Mouse (Mus musculus) neutrophil, adult 5-6 weeks (primary cell): Measurements from ENCODE around the gene Olfr279. TPM values are rescaled to one million over a fixed set of nuclear protein-coding genes. Genes with fewer than 3 reads are reported as not detected.
"Not testable (repeated sequence)": the region's sequence is repeated elsewhere in the genome, so short reads cannot be mapped to it uniquely, and the experiment has no call there.

Experiments
- ATAC-seq: fragments of 151-379, 151-347 bp; 2 replicates; pipeline ENCODE4 v1.8.0; 2017; ENCODE audit warnings: mild to moderate bottlenecking, moderate TSS enrichment; ENCODE audit not compliant: insufficient number of reproducible peaks, poor library complexity, low FRiP score, severe bottlenecking; ENCODE audit errors: extremely low read depth
- total RNA-seq: library from RNA; stranded (forward); fragments of 200-1000 nt; gene quantifications from 2 replicates; pipeline ENCODE4 v1.2.3, GENCODE M21; 2017

Olfr279 gene
- total RNA-seq, 1 experiment from 2014 or later = not detected

GRCm38 (mm10) chr15:98509387-98509786, 17.2 kb downstream of the Olfr279 start:
- no peak for ATAC-seq

DNA sequence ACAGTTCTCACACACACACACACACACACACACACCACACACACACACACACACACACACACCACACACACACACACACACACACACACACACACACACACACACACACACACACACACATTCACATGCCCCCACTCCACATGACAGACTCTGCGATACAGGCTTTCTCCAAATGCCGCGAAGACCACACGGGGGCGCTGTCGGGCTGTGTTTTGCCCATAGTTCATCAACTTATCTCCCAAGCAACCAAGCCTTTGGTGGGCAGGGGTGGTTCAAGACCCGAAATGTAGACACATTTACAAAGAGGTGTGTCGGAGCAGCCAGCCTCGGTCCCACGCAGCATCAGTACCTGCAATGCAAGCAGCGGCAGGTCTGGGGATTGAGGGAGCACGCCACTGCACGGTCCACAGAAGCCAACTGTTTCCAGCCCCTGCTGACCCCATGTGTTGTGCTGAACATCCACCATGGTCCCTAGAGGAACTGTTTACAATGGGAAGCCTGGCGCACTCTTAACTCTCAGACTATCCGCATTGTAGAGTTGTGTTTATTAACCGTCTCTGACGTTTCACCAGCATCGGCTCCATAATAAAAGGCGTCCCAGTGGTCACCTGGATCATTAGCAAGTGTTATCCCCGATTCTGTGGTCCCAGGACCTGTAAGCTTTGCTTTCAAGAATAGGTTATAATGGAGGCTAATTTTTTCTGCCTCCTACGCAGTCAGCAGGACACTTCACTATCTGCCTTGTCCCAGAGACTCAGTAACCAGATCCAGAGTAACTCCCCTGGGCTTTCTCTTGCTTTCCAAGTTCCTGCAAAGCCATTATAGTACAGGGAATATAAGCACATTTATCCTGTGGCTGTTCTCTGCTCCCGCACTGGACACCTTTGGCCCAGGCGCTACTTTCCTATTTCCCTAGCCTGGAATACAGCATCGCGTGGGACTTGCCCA, 18.5 kb downstream of the Olfr279 start:
- peak; percentile 74 for ATAC-seq

GRCm38 (mm10) chr15:98511386-98511928, 19.3 kb downstream of the Olfr279 start:
- ATAC-seq = peak; percentile 52

GRCm38 (mm10) chr15:98512232-98512631, 20.0 kb downstream of the Olfr279 start:
- no peak for ATAC-seq

DNA sequence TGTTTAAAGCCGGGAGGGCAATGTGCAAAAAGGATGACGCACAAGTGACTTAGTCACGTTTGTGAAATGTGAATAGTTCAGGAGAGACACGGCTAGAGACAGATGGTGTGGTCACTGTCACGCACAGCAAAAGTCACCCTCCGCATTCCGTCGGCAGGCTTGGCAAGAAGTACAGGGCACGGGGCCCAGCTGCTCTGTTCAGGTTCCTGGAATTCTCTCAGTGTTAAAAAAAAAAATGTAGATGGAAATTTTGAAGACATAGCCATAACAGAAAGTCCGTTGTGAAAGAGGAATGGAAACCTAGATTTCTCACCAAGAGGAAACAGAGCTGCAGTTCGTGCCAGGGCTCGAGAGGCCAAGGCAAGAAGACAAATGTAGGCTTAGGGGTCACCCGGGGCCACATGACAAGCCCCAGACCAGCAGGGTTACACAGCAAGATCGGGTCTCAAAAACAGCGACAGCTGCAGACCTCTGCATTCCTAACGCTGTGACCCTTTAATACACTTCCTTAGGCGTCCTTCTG, 20.7 kb downstream of the Olfr279 start:
- no peak for ATAC-seq

GRCm38 (mm10) chr15:98513676-98514075, 21.5 kb downstream of the Olfr279 start:
- not testable (repeated sequence) for ATAC-seq

- ATAC-seq = peak; percentile 23; the same call in 1 of the 2 replicates
Observed at GRCm38 (mm10) chr15:98514146-98514545, 21.9 kb downstream of the Olfr279 start.

DNA sequence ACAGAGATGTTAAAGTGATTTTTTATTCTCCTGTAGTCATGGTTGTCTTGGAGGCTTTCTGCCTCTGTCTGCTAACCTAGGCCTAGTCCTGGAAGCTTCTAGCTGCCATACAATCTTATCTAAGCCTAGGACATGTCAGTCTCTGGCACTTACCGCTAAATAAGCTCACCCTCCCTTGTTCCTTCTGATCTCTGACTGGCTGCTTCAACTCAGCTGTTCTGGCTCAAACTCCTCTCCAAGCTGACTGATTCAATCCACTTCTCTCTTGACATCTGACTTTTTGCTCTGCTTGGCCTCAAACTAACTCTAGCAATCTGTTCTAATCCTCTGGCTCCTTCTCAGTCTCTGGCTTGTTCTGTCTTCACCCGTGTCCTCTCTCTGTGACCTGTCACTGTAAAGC, 22.6 kb downstream of the Olfr279 start:
- not testable (repeated sequence) for ATAC-seq

- ATAC-seq = peak; percentile 74
Observed at GRCm38 (mm10) chr15:98517380-98518355, 25.5 kb downstream of the Olfr279 start.

DNA sequence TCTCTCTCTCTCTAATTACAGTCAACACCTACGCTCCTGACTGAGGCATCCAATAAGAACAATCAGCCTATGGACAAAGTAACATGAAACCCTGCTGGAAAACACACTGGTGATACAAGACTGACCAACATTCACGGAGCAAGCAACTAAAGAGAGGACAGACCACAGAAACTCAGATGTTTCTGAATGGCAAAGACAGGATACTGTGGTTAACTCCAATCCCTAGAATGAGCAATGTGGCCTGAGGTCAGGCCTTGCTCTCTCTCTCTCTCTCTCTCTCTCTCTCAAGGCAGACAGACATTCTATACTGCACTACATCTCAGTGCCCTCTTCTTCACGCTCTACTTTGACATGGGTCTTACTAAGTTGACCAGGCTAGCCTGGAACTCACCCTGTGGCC, 29.0 kb downstream of the Olfr279 start:
- no peak for ATAC-seq

- ATAC-seq = no peak
Observed at GRCm38 (mm10) chr15:98526057-98526456, 33.9 kb downstream of the Olfr279 start.

DNA sequence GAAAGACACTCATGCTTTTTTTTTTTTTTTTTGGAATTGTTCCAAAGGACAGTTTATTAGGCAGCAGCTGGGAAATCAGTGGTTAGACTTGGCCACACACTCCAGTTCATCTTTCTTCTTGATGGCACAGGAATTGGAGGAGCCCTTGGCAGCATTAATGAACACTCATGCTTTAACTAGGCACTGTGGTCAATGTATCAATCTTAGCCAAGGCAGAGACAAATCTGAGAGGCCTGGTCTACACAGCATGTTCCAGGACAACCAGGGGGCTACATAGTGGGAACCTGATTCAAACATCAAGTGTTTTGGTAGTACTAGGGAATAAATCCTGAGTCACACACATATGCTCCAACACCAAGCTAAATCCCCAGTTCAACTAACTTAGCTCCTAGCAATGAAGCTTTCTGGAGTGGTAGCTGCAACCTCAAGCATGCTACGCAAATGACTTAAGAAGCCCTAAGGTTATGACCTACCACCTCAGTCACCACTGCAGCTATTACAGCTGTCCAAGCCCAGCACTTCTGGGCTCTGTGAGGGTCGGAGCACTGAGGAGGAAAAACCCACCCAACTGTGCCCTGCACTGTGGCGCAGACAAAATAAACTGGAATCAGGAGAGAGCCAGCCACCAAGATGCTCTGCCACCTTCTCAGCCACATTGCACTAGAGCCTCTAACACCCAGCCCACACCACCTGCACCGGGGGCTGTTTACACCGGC, 35.0 kb downstream of the Olfr279 start:
- no peak for ATAC-seq

GRCm38 (mm10) chr15:98528066-98528563, 35.9 kb downstream of the Olfr279 start:
- no peak for ATAC-seq

DNA sequence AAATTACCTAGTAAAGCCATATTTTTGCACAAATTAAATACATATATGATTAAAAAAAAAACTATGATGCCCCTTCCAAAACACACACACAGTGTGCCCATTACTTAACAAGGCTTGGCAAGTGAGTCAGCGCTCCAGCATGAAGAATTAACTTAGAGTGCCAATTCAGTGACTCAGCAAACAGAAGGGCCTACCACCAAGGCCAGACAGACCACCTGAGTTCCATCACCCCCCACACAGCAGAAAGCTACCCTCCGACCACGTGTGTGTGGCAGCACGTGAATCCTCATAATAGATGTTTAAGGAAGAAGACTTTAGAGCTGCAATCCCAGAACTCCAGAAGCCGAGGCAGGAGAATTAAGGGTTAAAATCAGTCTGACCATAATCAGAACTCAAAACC, 40.1 kb downstream of the Olfr279 start:
- no peak for ATAC-seq

GRCm38 (mm10) chr15:98533035-98533531, 40.9 kb downstream of the Olfr279 start:
- no peak for ATAC-seq

DNA sequence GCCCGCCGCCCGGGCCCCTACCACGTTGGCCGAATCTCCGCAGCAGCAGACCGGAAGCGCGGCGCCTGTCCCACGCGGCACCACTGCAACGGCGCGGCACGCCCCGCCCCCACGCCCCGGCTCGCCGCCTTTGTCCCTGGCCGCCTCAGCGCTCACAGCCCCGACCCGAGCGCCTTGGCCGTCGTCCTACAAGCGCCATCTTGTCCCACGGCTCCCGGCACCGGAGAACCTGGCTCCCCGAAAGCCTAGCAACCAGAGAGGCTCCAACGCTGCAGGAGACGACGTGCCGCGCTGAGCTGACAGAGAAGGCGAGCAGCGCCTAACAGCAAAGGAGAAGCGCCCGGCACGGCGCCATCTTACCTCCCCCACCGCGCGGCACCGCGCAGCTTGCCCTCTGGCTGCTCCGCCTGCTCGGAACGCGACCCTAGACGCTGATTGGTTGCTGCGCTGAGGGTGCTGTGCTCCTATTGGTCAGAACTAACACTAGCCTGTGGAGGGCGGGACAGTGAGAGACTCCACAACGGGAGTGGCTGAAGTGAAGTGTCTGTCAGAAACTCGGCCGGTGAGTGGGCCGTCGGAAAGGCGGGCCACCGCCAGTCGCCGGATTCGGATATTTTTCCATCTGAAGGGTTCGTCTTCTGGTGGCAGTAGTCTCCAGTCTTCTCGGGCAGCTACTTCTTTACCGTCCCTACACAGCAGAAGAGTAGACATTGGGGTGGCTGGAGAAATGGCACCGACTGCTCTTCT, 41.9 kb downstream of the Olfr279 start, which contains the start of gene Kansl2:
Gene Kansl2, minus strand, starts transcription at position 384 of the 747 bp plus-strand sequence.
- peak; percentile 100 for ATAC-seq

DNA sequence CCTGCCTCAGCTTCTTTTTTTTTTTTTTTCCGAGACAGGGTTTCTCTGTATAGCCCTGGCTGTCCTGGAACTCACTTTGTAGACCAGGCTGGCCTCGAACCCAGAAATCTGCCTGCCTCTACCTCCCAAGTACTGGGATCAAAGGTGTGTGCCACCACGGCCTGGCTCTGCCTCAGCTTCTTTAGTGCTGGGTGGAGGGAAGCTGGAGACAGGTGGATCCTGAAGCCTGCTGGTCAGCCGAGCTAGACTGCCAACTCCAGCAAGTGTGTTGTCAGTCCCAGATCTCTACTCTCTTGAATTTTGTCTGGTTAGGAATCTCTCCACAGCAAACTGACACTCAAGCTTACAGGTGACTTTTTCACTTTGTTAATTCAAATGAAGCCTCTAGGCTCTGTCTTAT, 43.7 kb downstream of the Olfr279 start:
- ATAC-seq = no peak
